Mouse (Mus musculus) right cerebral cortex, adult 18-20 months (tissue): ENCODE data around the gene Nfia.

Experiments used
- DNase-seq: peaks from one replicate; pipeline ENCODE4 v3.0.0; 2022; ENCODE audit warnings: mixed read lengths

Gene Nfia

DNA sequence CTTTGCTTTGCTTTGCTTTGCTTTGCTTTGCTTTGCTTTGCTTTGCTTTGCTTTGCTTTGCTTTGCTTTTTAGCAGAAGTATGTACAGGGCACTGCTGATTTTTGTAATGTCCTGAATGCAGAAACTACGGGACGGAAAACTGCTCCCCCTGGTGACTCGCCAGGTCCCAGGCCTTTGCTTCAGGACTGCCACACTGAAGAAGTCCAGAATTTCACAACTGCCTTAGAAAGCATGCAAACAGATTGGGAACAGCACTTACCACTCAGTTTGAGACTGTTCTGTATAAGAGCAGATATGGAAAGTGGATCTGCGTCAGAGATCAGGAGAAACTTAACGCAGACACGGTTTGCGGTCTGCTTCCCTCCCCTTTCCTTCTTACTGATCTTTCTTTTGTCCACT, 336.5 kb downstream of the Nfia start:
- DNase-seq: no peak

- no peak for DNase-seq
Observed at GRCm38 (mm10) chr4:98109911-98110310, 337.4 kb downstream of the Nfia start.

DNA sequence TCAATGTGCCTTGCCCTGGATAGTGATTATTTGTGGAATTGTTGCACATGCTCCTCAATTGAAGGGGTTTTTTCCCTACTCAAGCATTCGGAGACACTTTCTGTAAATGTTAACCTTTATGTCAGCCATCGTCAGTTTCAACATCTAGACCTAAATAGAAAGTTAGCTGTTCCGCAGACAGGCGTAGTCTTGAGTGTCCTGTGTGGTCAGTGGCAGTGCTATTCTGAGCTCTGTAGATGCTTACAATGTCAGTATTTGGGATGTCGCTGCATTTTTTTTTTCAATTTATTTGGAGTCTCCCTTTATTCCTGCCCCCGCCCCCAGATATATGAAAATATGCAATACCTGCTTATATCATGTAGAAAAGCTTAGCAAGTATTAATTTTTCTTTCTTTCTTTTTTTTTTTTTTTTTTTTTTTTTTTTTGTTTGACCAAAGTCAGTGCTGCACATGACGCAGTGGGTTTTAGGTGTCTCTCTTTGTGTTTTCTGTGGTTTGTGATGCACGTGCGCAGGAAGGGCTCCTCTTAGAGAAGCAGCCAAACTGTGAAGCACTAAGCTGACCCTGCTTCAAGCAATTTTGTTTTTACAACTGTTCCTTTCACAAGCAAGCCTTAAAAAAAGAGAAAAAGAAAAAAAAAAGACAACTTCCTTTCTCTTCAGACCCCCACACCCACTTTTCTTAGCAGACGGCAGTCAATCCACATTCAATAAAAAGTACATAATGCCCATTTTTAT, 340.9 kb downstream of the Nfia start:
- DNase-seq: no peak

GRCm38 (mm10) chr4:98114966-98115365, 342.4 kb downstream of the Nfia start:
- no peak for DNase-seq

GRCm38 (mm10) chr4:98115401-98115800, 342.9 kb downstream of the Nfia start:
- DNase-seq: no peak

GRCm38 (mm10) chr4:98116046-98116445, 343.5 kb downstream of the Nfia start:
- no peak for DNase-seq

DNA sequence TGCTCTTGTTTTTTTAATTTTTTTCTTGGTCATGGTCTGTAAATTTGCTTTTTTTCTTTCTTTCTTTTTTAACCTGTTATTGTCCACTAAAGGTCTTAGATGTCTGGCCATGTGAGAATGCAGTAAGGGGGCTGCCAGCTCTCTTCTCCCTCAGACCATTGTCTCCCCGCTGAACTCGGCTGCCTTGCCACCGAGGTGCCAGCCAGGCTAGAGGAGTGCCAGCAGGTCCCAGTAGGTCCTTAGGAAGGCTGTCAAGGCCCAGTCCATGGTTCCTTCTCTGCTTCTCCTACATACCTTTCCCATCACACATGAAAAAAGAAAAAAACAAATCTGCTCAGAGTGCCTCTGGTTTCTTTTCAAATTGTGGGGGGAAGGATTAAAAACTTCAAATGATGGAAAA, 345.6 kb downstream of the Nfia start:
- DNase-seq: no peak

DNA sequence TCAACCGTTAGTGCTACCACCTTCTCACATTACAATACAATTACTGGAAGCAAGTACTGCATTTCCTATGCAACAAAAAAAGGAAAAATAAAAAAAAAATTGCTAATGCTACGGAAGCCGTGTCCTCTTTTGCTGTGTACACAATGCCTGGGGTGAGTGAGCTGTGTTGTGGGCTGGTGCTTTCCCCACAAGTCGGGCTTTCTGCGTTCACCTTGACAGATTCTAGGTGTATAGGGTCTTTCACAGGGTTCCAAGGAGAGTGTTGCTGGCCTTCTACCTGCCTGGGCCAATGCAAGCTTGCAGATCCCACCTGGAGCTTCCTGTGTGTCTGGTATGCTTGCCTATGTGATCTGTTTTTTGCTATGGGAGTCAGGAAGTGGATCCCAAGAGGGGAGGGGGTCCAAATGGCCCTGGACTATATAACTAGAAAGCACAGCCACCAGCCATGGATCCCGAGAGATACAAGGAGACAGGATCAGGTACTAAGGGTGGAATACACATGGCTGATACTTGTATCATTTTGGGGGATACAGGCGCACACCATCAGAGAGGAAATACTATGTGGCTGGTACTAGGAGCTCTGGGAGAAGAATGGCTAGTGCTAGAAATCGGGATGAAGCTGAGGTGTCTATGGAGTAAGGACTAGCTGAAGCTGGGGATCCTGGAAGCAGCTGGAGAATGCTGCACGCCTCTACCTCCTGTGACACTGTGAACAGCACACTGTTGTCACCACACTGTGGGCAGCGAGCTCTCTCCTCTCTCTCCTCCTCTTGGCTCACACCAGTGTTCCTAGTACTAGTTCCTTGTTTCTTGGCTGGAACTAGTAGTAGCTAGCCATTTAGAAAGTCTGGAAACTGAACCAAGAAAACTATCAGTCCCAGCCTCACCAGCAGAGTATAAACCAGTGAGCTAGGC, 346.5 kb downstream of the Nfia start:
- DNase-seq: no peak

DNA sequence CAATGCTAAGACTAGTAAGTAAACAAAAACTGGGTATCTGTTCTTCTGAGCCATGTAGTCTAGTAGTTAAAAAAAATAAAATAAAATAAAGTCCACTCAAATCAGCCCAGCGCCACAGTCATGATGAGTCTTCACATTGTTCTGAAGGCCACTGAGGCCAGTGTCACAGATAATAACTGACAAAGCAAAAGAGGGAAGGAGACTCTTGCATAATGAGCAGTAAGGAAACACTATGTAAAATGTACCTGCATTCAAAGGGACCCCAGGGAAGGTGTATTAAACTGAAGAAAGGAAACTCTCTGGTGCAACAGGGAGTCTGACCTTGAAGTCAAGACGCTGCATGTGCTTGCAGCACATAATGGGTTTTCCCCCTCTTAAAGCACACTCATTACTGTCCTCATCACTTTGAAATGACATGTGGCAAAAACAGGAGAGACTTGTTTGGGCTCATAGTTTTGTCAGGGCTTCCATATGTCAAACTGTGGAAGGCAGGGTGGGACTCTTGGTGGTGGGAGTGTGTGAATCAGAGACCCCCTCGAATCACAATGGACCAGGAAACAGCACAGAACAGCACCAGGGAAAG, 347.5 kb downstream of the Nfia start:
- DNase-seq: no peak

- no peak for DNase-seq
Observed at GRCm38 (mm10) chr4:98120706-98121340, 348.3 kb downstream of the Nfia start.

DNA sequence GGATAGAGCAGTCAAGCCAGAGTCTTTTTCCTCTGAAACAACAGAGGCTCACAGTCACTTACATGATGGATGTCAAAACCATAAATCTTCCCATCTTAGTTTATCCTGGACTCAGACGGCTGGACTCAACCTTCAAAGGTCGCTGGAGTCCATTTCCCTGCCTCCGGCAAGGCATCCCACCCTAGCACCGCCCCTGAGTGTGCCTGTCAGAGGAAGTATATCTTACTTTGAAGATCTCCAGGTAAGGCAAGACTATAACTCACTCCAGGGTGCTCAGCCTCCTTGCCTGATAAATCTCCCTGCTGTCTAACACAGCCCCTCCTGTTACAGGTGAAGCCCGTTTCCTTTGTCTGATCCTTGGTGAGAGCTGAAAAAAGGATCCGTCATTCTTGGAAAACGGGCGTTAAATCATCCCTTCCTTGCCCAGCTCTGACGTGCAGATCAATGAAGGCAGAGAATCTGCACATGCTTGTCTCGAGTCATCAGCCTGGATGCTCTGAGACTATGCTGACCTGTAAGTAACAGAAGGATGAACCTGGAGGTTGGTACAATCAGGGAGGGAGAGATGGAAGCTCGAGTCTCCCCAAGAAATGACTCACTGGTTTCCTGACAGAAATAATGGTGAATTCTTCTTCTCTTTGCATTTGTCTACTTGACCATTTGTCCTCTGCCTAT, 353.6 kb downstream of the Nfia start:
- DNase-seq: no peak

GRCm38 (mm10) chr4:98130798-98131197, 358.3 kb downstream of the Nfia start:
- no peak for DNase-seq

DNA sequence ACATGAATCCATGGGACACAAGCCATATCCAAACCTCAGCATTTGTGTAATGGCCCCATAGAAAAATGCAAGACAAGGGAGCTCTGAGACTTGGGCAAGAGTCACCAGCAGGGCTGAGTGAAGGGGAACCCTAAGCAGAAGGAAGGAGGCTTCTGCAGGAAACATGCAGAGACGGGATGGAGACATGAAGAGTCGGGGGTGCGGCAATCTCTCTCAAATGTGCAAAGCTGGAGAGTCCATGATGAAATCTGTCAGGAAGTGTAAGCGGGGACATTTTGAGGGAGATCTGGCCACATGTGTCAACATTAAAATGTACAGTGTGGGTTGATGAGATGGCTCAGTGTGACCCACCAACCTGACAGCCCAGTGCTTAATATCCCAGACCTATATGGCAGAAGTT, 361.5 kb downstream of the Nfia start:
- DNase-seq: no peak

- DNase-seq: no peak
Observed at GRCm38 (mm10) chr4:98136072-98136471, 363.5 kb downstream of the Nfia start.

GRCm38 (mm10) chr4:98142879-98143436, 370.4 kb downstream of the Nfia start:
- no peak for DNase-seq

DNA sequence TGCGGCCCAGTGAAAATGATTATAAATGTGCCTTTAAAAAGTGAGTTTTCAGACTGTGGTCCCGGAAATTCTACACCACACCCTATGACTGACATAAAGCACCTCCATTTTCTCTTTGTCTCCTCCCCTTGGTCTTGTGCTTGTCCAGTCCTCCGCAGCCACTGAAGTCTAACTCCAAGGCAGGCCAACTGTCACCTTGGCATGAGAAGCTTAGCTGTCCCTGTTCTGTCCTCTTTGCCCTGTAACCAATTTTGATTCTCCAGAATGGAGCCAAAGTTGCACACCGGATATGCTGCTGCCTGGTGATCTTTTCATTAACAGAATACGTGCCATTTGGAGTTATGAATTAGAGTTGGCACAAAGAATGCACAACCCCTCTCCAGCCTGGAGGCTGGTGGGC, 378.0 kb downstream of the Nfia start:
- DNase-seq: no peak

- DNase-seq: no peak
Observed at GRCm38 (mm10) chr4:98157921-98158320, 385.4 kb downstream of the Nfia start.

DNA sequence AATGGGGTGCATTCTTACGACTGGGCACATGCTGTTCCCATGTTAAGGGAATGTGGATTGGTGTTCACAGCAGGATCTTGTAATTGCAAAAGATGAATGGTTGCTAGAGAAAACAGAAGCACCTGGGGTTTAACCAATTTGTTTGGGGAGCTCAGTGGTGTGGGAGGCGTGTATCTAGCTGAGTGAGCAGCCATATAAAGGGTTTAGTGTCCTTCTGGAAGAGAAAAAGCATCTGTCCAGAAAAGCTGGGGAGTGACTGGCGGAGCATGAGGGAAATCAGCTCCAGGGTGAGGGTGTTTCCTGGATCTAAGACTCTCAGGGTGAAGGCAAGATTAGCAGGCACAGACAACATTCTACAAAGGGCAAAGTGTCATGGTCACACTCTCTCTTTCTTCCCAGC, 393.8 kb downstream of the Nfia start:
- no peak for DNase-seq
